Mouse (Mus musculus): ENCODE results near the gene Gm49395. TPM values are rescaled to one million over a fixed set of nuclear protein-coding genes. Genes with fewer than 3 reads are reported as not detected.
A peak's percentile ranks its signal among the peaks of the same experiment; 100 is the strongest.

The Gm49395 gene
- polyA plus RNA-seq, 1 experiment from 2014 or later, result 8.8 TPM

- no peak for ATAC-seq (ENCODE audit: low FRiP score, low TSS enrichment)
- H3K4me1 ChIP-seq (ENCODE audit: insufficient read depth, low read length), result peaks cover 22% of the 10 kb centered on the region
- no peak overlapping the region for H3K4me3 ChIP-seq (ENCODE audit: low read length)
- no peaks in the 10 kb centered on the region for H3K9me3 ChIP-seq (ENCODE audit: low read length)
- H3K36me3 ChIP-seq (ENCODE audit: insufficient read depth, low read length), result no peaks in the 10 kb centered on the region
- no peak overlapping the region for H3K27ac ChIP-seq (ENCODE audit: low read length)
- H3K4me2 ChIP-seq (replicated peaks; ENCODE audit: low read depth, low read length), result no peak overlapping the region
- H3K27me3 ChIP-seq (ENCODE audit: insufficient read depth, low read length), result no peaks in the 10 kb centered on the region
- WGBS, result 81% methylated on average over 3 of the region's 3 CpGs
- no peak overlapping the region for H3K9ac ChIP-seq (replicated peaks; ENCODE audit: low read length)
These were observed 30.3 kb downstream of the Gm49395 start for GRCm38 (mm10) chr13:115071431-115071830.

GRCm38 (mm10) chr13:115067968-115068330 lies 33.8 kb downstream of the Gm49395 start:
- ATAC-seq (ENCODE audit: low FRiP score, low TSS enrichment), result peak; percentile 35; the same call in 1 of the 2 replicates
- WGBS, result 58% methylated on average over 1 of the region's 1 CpGs
- peak overlapping the region; percentile 79 for H3K27ac ChIP-seq (ENCODE audit: low read length)

GRCm38 (mm10) chr13:115067324-115067967 lies 34.3 kb downstream of the Gm49395 start:
- peak; percentile 88 for ATAC-seq (ENCODE audit: low FRiP score, low TSS enrichment)
- WGBS, result 59% methylated on average over 4 of the region's 4 CpGs
- Histone ChIP-seq H3K9ac (replicated peaks; ENCODE audit: low read length) (no peak overlapping the region), H3K27me3 (ENCODE audit: insufficient read depth, low read length) (no peaks in the 10 kb centered on the region), H3K4me1 (ENCODE audit: insufficient read depth, low read length) (peaks cover 22% of the 10 kb centered on the region), H3K4me3 (ENCODE audit: low read length) (no peak overlapping the region), H3K9me3 (ENCODE audit: low read length) (no peaks in the 10 kb centered on the region), H3K27ac (ENCODE audit: low read length) (peak overlapping the region; percentile 79), H3K36me3 (ENCODE audit: insufficient read depth, low read length) (no peaks in the 10 kb centered on the region), H3K4me2 (replicated peaks; ENCODE audit: low read depth, low read length) (no peak overlapping the region)

More at GRCm38 (mm10) chr13:115067968-115068330, 33.8 kb downstream of the Gm49395 start:
- no peaks in the 10 kb centered on the region for H3K27me3 ChIP-seq (ENCODE audit: insufficient read depth, low read length)
- no peak overlapping the region for H3K9ac ChIP-seq (replicated peaks; ENCODE audit: low read length)
- no peak overlapping the region for H3K4me2 ChIP-seq (replicated peaks; ENCODE audit: low read depth, low read length)
- no peak overlapping the region for H3K4me3 ChIP-seq (ENCODE audit: low read length)
- H3K9me3 ChIP-seq (ENCODE audit: low read length), result no peaks in the 10 kb centered on the region
- H3K36me3 ChIP-seq (ENCODE audit: insufficient read depth, low read length), result no peaks in the 10 kb centered on the region
- peaks cover 26% of the 10 kb centered on the region for H3K4me1 ChIP-seq (ENCODE audit: insufficient read depth, low read length)

- H3K27ac ChIP-seq (ENCODE audit: low read length), result no peak overlapping the region
- H3K4me3 ChIP-seq (ENCODE audit: low read length), result no peak overlapping the region
- 78% methylated on average over 5 of the region's 5 CpGs for WGBS
- H3K4me2 ChIP-seq (replicated peaks; ENCODE audit: low read depth, low read length), result no peak overlapping the region
- H3K4me1 ChIP-seq (ENCODE audit: insufficient read depth, low read length), result peaks cover 17% of the 10 kb centered on the region
- H3K9ac ChIP-seq (replicated peaks; ENCODE audit: low read length), result no peak overlapping the region
- H3K36me3 ChIP-seq (ENCODE audit: insufficient read depth, low read length), result no peaks in the 10 kb centered on the region
- no peaks in the 10 kb centered on the region for H3K9me3 ChIP-seq (ENCODE audit: low read length)
- no peak for ATAC-seq (ENCODE audit: low FRiP score, low TSS enrichment)
- H3K27me3 ChIP-seq (ENCODE audit: insufficient read depth, low read length), result no peaks in the 10 kb centered on the region
These were observed 44.2 kb downstream of the Gm49395 start for GRCm38 (mm10) chr13:115057555-115057954.

- peak; percentile 83 for ATAC-seq (ENCODE audit: low FRiP score, low TSS enrichment)
- Histone ChIP-seq H3K27me3 (ENCODE audit: insufficient read depth, low read length) (no peaks in the 10 kb centered on the region), H3K27ac (ENCODE audit: low read length) (peak overlapping the region; percentile 14; the same call in 1 of the 2 replicates), H3K36me3 (ENCODE audit: insufficient read depth, low read length) (no peaks in the 10 kb centered on the region), H3K9me3 (ENCODE audit: low read length) (no peaks in the 10 kb centered on the region), H3K4me2 (replicated peaks; ENCODE audit: low read depth, low read length) (peak overlapping the region; percentile 43), H3K4me1 (ENCODE audit: insufficient read depth, low read length) (peaks cover 22% of the 10 kb centered on the region), H3K4me3 (ENCODE audit: low read length) (peak overlapping the region; percentile 4; the same call in 1 of the 2 replicates), H3K9ac (replicated peaks; ENCODE audit: low read length) (no peak overlapping the region; the same call in 1 of the 2 replicates)
- WGBS, result 4% methylated on average over 9 of the region's 9 CpGs
These were observed 46.9 kb downstream of the Gm49395 start for GRCm38 (mm10) chr13:115054783-115055182.

GRCm38 (mm10) chr13:115052568-115052967 lies 49.2 kb downstream of the Gm49395 start:
- no peak for ATAC-seq (ENCODE audit: low FRiP score, low TSS enrichment)
- Histone ChIP-seq H3K27me3 (ENCODE audit: insufficient read depth, low read length) (no peaks in the 10 kb centered on the region), H3K9me3 (ENCODE audit: low read length) (no peaks in the 10 kb centered on the region), H3K4me1 (ENCODE audit: insufficient read depth, low read length) (peaks cover 22% of the 10 kb centered on the region), H3K27ac (ENCODE audit: low read length) (no peak overlapping the region), H3K36me3 (ENCODE audit: insufficient read depth, low read length) (no peaks in the 10 kb centered on the region), H3K4me2 (replicated peaks; ENCODE audit: low read depth, low read length) (peak overlapping the region; percentile 34), H3K4me3 (ENCODE audit: low read length) (no peak overlapping the region), H3K9ac (replicated peaks; ENCODE audit: low read length) (no peak overlapping the region)
- WGBS, result 80% methylated on average over 7 of the region's 7 CpGs

- H3K4me1 ChIP-seq (ENCODE audit: insufficient read depth, low read length), result peaks cover 22% of the 10 kb centered on the region
- no peak overlapping the region for H3K9ac ChIP-seq (replicated peaks; ENCODE audit: low read length)
- H3K9me3 ChIP-seq (ENCODE audit: low read length), result no peaks in the 10 kb centered on the region
- 0 out of 2 replicates have a peak, but pooled peaks have one; percentile 49 for ATAC-seq (ENCODE audit: low FRiP score, low TSS enrichment)
- H3K4me3 ChIP-seq (ENCODE audit: low read length), result no peak overlapping the region
- H3K27me3 ChIP-seq (ENCODE audit: insufficient read depth, low read length), result no peaks in the 10 kb centered on the region
- no peak overlapping the region for H3K4me2 ChIP-seq (replicated peaks; ENCODE audit: low read depth, low read length)
- 64% methylated on average over 13 of the region's 13 CpGs for WGBS
- H3K36me3 ChIP-seq (ENCODE audit: insufficient read depth, low read length), result no peaks in the 10 kb centered on the region
- H3K27ac ChIP-seq (ENCODE audit: low read length), result no peak overlapping the region
These were observed 50.8 kb downstream of the Gm49395 start for GRCm38 (mm10) chr13:115050660-115051559.

- H3K4me2 ChIP-seq (replicated peaks; ENCODE audit: low read depth, low read length), result no peak overlapping the region
- ATAC-seq (ENCODE audit: low FRiP score, low TSS enrichment), result no peak
- no peaks in the 10 kb centered on the region for H3K27me3 ChIP-seq (ENCODE audit: insufficient read depth, low read length)
- H3K4me1 ChIP-seq (ENCODE audit: insufficient read depth, low read length), result 0 out of 2 replicates have a peak, but pooled peaks cover 2% of the 10 kb centered on the region
- 46% methylated on average over 2 of the region's 2 CpGs for WGBS
- H3K9ac ChIP-seq (replicated peaks; ENCODE audit: low read length), result no peak overlapping the region
- H3K9me3 ChIP-seq (ENCODE audit: low read length), result no peaks in the 10 kb centered on the region
- no peak overlapping the region for H3K27ac ChIP-seq (ENCODE audit: low read length)
- H3K4me3 ChIP-seq (ENCODE audit: low read length), result no peak overlapping the region
- no peaks in the 10 kb centered on the region for H3K36me3 ChIP-seq (ENCODE audit: insufficient read depth, low read length)
These were observed 59.1 kb downstream of the Gm49395 start for GRCm38 (mm10) chr13:115042652-115043051.

- H3K9me3 ChIP-seq (ENCODE audit: low read length), result no peaks in the 10 kb centered on the region
- no peak overlapping the region for H3K4me2 ChIP-seq (replicated peaks; ENCODE audit: low read depth, low read length)
- H3K4me1 ChIP-seq (ENCODE audit: insufficient read depth, low read length), result peaks cover 11% of the 10 kb centered on the region
- no peak overlapping the region for H3K9ac ChIP-seq (replicated peaks; ENCODE audit: low read length)
- ATAC-seq (ENCODE audit: low FRiP score, low TSS enrichment), result no peak
- 74% methylated on average over 4 of the region's 4 CpGs for WGBS
- H3K36me3 ChIP-seq (ENCODE audit: insufficient read depth, low read length), result no peaks in the 10 kb centered on the region
- no peak overlapping the region for H3K4me3 ChIP-seq (ENCODE audit: low read length)
- H3K27ac ChIP-seq (ENCODE audit: low read length), result peak overlapping the region; percentile 29; the same call in 1 of the 2 replicates
- H3K27me3 ChIP-seq (ENCODE audit: insufficient read depth, low read length), result no peaks in the 10 kb centered on the region
These were observed 64.4 kb downstream of the Gm49395 start for GRCm38 (mm10) chr13:115037304-115037703.

Data from kidney, embryonic 16.5 days (tissue).